Mouse (Mus musculus) hindbrain, embryonic 16.5 days (tissue): ENCODE data around the gene Pappa. TPM values are rescaled to one million over a fixed set of nuclear protein-coding genes. Genes with fewer than 3 reads are reported as not detected.

Experiments
- ATAC-seq: fragments of 200-750 bp; cut with Nextera tagmentation; 2 replicates; pipeline ENCODE4 v1.8.0; 2017; ENCODE audit warnings: moderate TSS enrichment, moderate library complexity
- H3K27ac ChIP-seq: fragments of 300-500 bp; sonication (generic); 2 replicates; pipeline ENCODE4 v1.5.1; 2014; ENCODE audit warnings: low read depth, mild to moderate bottlenecking, control low read depth, low read length, moderate library complexity
- H3K27me3 ChIP-seq: fragments of 300-500 bp; sonication (generic); replicated peaks from 2 replicates; pipeline ENCODE4 v1.6.1; 2014; ENCODE audit warnings: low read length; ENCODE audit not compliant: control insufficient read depth, insufficient read depth
- H3K36me3 ChIP-seq: fragments of 300-500 bp; sonication (generic); 2 replicates; pipeline ENCODE4 v1.6.1; 2014; ENCODE audit warnings: mild to moderate bottlenecking, low read length, moderate library complexity, mixed read lengths; ENCODE audit not compliant: control insufficient read depth, insufficient read depth
- H3K4me1 ChIP-seq: fragments of 300-500 bp; sonication (generic); 2 replicates; pipeline ENCODE4 v1.6.1; 2014; ENCODE audit warnings: low read depth, low read length; ENCODE audit not compliant: control insufficient read depth, insufficient read depth
- H3K4me2 ChIP-seq: fragments of 300-500 bp; sonication (generic); 2 replicates; pipeline ENCODE4 v1.6.1; 2014; ENCODE audit warnings: mild to moderate bottlenecking, low read length, control low read depth, moderate library complexity
- H3K4me3 ChIP-seq: fragments of 300-500 bp; sonication (generic); 2 replicates; pipeline ENCODE4 v1.5.1; 2014; ENCODE audit warnings: mild to moderate bottlenecking, low read length, control low read depth, moderate library complexity
- H3K9ac ChIP-seq: fragments of 300-500 bp; sonication (generic); 2 replicates; pipeline ENCODE4 v1.6.1; 2014; ENCODE audit warnings: low read depth, mild to moderate bottlenecking, control low read depth, low read length, moderate library complexity
- H3K9me3 ChIP-seq: fragments of 300-500 bp; sonication (generic); 2 replicates; pipeline ENCODE4 v1.6.1; 2014; ENCODE audit warnings: mild to moderate bottlenecking, low read length, moderate library complexity; ENCODE audit not compliant: control insufficient read depth
- WGBS: fragments of 180-500 bp; shearing (Covaris S2); extraction: QIAGEN DNeasy Blood & Tissue Kit; methylation state at CpG from one replicate; pipeline ENCODE4 v1.1.7; 2014; 5-methylcytosine and 5-hydroxymethylcytosine counted together
- polyA plus RNA-seq: library from polyadenylated mRNA; unstranded; fragments of >200 nt; fragmentation: Nextera tagmentation; extraction: Ambion mirVana; gene quantifications from 2 replicates; pipeline ENCODE4 v1.2.1, GENCODE M21; 2015

The Pappa gene
- polyA plus RNA-seq, 1 experiment from 2014 or later = 0.93 TPM

GRCm38 (mm10) chr4:65238540-65238998 is 114.6 kb downstream of the Pappa start:
- H3K27ac ChIP-seq = no peak overlapping the region

GRCm38 (mm10) chr4:65242434-65242931 is 118.5 kb downstream of the Pappa start:
- no peaks in the 10 kb centered on the region; the same call in 1 of the 2 replicates for H3K27me3 ChIP-seq
- no peak overlapping the region for H3K4me3 ChIP-seq
- no peaks in the 10 kb centered on the region for H3K4me1 ChIP-seq
- no peak overlapping the region for H3K4me2 ChIP-seq
- ATAC-seq = no peak
- H3K9me3 ChIP-seq = no peaks in the 10 kb centered on the region
- 24% methylated on average over 3 of the region's 3 CpGs for WGBS
- H3K36me3 ChIP-seq = no peaks in the 10 kb centered on the region
- no peak overlapping the region for H3K9ac ChIP-seq
- H3K27ac ChIP-seq = no peak overlapping the region

More at GRCm38 (mm10) chr4:65238540-65238998, 114.6 kb downstream of the Pappa start:
- ATAC-seq = no peak
- Histone ChIP-seq H3K4me2 (no peak overlapping the region), H3K4me1 (no peaks in the 10 kb centered on the region), H3K4me3 (no peak overlapping the region), H3K36me3 (no peaks in the 10 kb centered on the region), H3K27me3 (no peaks in the 10 kb centered on the region), H3K9me3 (no peaks in the 10 kb centered on the region), H3K9ac (no peak overlapping the region)
- 10% methylated on average over 8 of the region's 8 CpGs for WGBS

DNA sequence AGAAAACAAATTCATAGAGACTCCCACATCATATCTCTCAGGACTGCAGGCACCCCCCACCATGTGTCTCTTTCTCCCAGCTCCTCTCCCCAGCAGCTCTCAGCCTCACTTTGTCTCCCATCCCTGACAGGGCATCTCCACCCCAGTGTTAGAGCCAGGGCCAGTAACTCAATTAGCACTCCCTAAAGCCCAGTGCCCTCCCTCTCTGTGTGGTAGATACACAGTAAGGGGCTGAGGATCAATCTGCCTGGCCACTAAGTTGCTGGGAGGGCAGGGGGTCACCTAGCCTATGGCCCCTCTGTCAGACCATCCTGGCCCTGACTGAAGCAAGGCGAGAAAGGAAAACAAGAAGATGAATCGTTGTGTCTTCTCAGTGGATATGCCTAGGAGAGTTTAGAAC is 119.3 kb downstream of the Pappa start:
- H3K4me1 ChIP-seq = no peaks in the 10 kb centered on the region
- no peaks in the 10 kb centered on the region for H3K9me3 ChIP-seq
- no peaks in the 10 kb centered on the region; the same call in 1 of the 2 replicates for H3K27me3 ChIP-seq
- no peak overlapping the region for H3K4me3 ChIP-seq
- 28% methylated on average over 2 of the region's 2 CpGs for WGBS
- H3K9ac ChIP-seq = no peak overlapping the region
- no peak overlapping the region for H3K27ac ChIP-seq
- H3K4me2 ChIP-seq = no peak overlapping the region
- ATAC-seq = no peak
- no peaks in the 10 kb centered on the region for H3K36me3 ChIP-seq

GRCm38 (mm10) chr4:65245015-65245414 is 121.0 kb downstream of the Pappa start:
- Histone ChIP-seq H3K4me2 (no peak overlapping the region), H3K27me3 (no peaks in the 10 kb centered on the region; the same call in 1 of the 2 replicates), H3K9me3 (no peaks in the 10 kb centered on the region), H3K4me1 (no peaks in the 10 kb centered on the region), H3K36me3 (no peaks in the 10 kb centered on the region), H3K9ac (no peak overlapping the region), H3K4me3 (no peak overlapping the region), H3K27ac (no peak overlapping the region)
- ATAC-seq = no peak
- 26% methylated on average over 4 of the region's 4 CpGs for WGBS

DNA sequence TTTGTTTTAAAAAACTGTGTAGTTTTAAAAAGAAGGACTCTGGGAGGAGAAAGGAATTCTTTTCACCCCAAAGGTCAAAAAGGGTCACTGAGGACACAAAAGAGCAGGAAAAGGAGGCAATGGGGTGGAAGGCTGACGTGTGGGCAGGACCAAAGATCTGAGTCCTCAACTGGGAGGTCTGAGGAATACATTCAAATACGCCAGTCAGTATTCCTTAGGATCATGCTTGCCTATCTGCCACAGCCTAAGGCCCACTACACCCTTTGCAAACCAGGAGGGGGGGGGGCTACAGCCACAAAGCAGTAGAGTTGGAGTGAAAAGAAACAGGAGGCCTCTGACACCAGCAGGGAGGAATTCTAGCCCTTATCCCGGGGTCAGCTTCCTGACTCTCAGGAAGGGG is 121.5 kb downstream of the Pappa start:
- no peaks in the 10 kb centered on the region; the same call in 1 of the 2 replicates for H3K27me3 ChIP-seq
- no peak for ATAC-seq

GRCm38 (mm10) chr4:65252193-65252592 is 128.2 kb downstream of the Pappa start:
- WGBS = 9% methylated on average over 8 of the region's 8 CpGs
- no peak overlapping the region for H3K4me2 ChIP-seq
- peaks cover 4% of the 10 kb centered on the region for H3K27me3 ChIP-seq
- no peak overlapping the region for H3K27ac ChIP-seq
- H3K36me3 ChIP-seq = no peaks in the 10 kb centered on the region
- H3K9ac ChIP-seq = no peak overlapping the region
- H3K9me3 ChIP-seq = no peaks in the 10 kb centered on the region
- H3K4me1 ChIP-seq = peaks cover 3% of the 10 kb centered on the region; the same call in 1 of the 2 replicates
- no peak overlapping the region for H3K4me3 ChIP-seq
- 0 out of 2 replicates have a peak, but pooled peaks have one; percentile 60 for ATAC-seq

More for the DNA sequence above, 121.5 kb downstream of the Pappa start:
- H3K9me3 ChIP-seq = no peaks in the 10 kb centered on the region
- no peak overlapping the region for H3K9ac ChIP-seq
- 33% methylated on average over 3 of the region's 3 CpGs for WGBS
- H3K4me3 ChIP-seq = no peak overlapping the region
- H3K36me3 ChIP-seq = no peaks in the 10 kb centered on the region
- no peak overlapping the region for H3K4me2 ChIP-seq
- H3K27ac ChIP-seq = no peak overlapping the region
- no peaks in the 10 kb centered on the region for H3K4me1 ChIP-seq

DNA sequence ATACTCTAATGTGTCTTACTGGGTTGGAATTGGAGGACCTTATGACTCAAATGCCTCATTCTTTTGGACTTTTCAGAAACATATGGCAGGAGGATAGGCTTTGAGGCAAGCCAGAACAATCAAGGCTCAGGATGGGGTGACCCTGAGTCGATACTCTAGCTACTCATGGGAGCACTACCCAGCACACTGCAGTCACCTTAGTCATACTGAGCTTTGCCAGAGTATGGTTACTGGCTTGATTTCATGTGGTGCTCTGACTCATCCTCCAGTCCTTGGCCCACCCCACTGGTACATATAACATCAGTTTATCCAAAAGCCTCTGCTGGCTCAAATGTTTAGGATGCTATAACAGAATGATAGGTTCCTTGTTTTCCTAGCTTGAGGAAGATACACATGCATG is 130.1 kb downstream of the Pappa start:
- no peak for ATAC-seq
- WGBS = 87% methylated on average over 1 of the region's 1 CpGs
- H3K9ac ChIP-seq = no peak overlapping the region
- H3K4me1 ChIP-seq = peaks cover 3% of the 10 kb centered on the region; the same call in 1 of the 2 replicates
- peaks cover 4% of the 10 kb centered on the region; the same call in 1 of the 2 replicates for H3K27me3 ChIP-seq
- H3K27ac ChIP-seq = no peak overlapping the region
- H3K4me3 ChIP-seq = no peak overlapping the region
- H3K36me3 ChIP-seq = no peaks in the 10 kb centered on the region
- H3K4me2 ChIP-seq = no peak overlapping the region
- no peaks in the 10 kb centered on the region for H3K9me3 ChIP-seq

- Histone ChIP-seq H3K4me3 (no peak overlapping the region), H3K9me3 (no peaks in the 10 kb centered on the region), H3K27ac (no peak overlapping the region), H3K4me1 (no peaks in the 10 kb centered on the region), H3K9ac (no peak overlapping the region), H3K27me3 (no peaks in the 10 kb centered on the region), H3K4me2 (no peak overlapping the region), H3K36me3 (no peaks in the 10 kb centered on the region)
- no peak for ATAC-seq
- WGBS = 73% methylated on average over 2 of the region's 2 CpGs
Measured at GRCm38 (mm10) chr4:65267066-65267465, 143.1 kb downstream of the Pappa start.

GRCm38 (mm10) chr4:65269996-65270395 is 146.0 kb downstream of the Pappa start:
- H3K9ac ChIP-seq = no peak overlapping the region
- no peaks in the 10 kb centered on the region for H3K27me3 ChIP-seq
- H3K4me3 ChIP-seq = no peak overlapping the region
- no peak overlapping the region for H3K4me2 ChIP-seq
- WGBS = 96% methylated on average over 2 of the region's 2 CpGs
- H3K27ac ChIP-seq = no peak overlapping the region
- no peaks in the 10 kb centered on the region for H3K9me3 ChIP-seq
- no peaks in the 10 kb centered on the region for H3K4me1 ChIP-seq
- no peak for ATAC-seq
- no peaks in the 10 kb centered on the region for H3K36me3 ChIP-seq
